Mouse (Mus musculus) hindbrain, embryonic 14.5 days (tissue): ENCODE measurements at regions not wholly inside any gene's neighbourhood (a gene's known extent, or its start where the extent isn't known, plus 50 kb on each side); places are given as distances from the start of the nearest gene placed in this dataset.

Source experiments
- ATAC-seq: fragments of 200-750 bp; cut with Nextera tagmentation; 2 replicates; pipeline ENCODE4 v1.8.0; 2017; ENCODE audit warnings: moderate number of reproducible peaks, mild to moderate bottlenecking, moderate TSS enrichment, moderate library complexity; ENCODE audit not compliant: low FRiP score
- DNase-seq: peaks from one replicate; pipeline ENCODE4 v3.0.0-alpha.2; 2015; ENCODE audit warnings: low spot score
- H3K27ac ChIP-seq: fragments of 300-500 bp; sonication (generic); 2 replicates; pipeline ENCODE4 v1.5.1; 2014; ENCODE audit warnings: mild to moderate bottlenecking, moderate library complexity
- H3K27me3 ChIP-seq: fragments of 300-500 bp; sonication (generic); 2 replicates; pipeline ENCODE4 v1.6.1; 2014; ENCODE audit warnings: mild to moderate bottlenecking, low read length, mixed read lengths; ENCODE audit not compliant: control insufficient read depth, insufficient read depth
- H3K36me3 ChIP-seq: fragments of 300-500 bp; sonication (generic); replicated peaks from 2 replicates; pipeline ENCODE4 v1.6.1; 2014; ENCODE audit not compliant: control insufficient read depth, insufficient read depth
- H3K4me1 ChIP-seq: fragments of 300-500 bp; sonication (generic); replicated peaks from 2 replicates; pipeline ENCODE4 v1.6.1; 2014; ENCODE audit warnings: antibody characterized with exemption, low read length, mixed read lengths; ENCODE audit not compliant: control insufficient read depth, insufficient read depth
- H3K4me2 ChIP-seq: fragments of 300-500 bp; sonication (generic); replicated peaks from 2 replicates; pipeline ENCODE4 v1.6.1; 2014; ENCODE audit warnings: mild to moderate bottlenecking, moderate library complexity
- H3K4me3 ChIP-seq: fragments of 300-500 bp; sonication (generic); replicated peaks from 2 replicates; pipeline ENCODE4 v1.5.1; 2014; ENCODE audit warnings: mild to moderate bottlenecking, low read length
- H3K9ac ChIP-seq: fragments of 300-500 bp; sonication (generic); 2 replicates; pipeline ENCODE4 v1.6.1; 2014
- H3K9me3 ChIP-seq: fragments of 300-500 bp; sonication (generic); 2 replicates; pipeline ENCODE4 v1.6.1; 2016; ENCODE audit warnings: low read length; ENCODE audit not compliant: control insufficient read depth
- WGBS: fragments of 180-500 bp; shearing (Covaris S2); extraction: QIAGEN DNeasy Blood & Tissue Kit; methylation state at CpG from one replicate; pipeline ENCODE4 v1.1.7; 2014; 5-methylcytosine and 5-hydroxymethylcytosine counted together

DNA sequence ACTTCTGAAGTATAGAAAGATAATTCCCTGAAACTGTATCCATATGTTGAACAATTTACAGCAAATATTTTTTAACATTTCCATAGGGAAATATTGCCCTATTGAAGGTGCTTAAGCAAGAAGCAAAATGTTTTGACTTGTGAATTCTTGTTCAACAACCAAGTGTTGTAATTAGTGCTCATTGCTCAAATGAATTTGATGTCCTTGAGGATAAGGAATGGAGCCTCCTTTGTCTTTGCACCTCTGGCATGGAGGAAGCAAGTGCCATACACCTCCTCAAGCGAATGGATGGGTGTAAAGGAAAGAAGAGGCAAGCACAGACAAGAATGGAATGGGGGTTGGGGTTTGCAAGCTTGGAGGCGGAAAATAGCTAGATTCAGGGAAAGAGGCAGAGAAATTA lies 59.2 kb upstream of the Agbl1 start:
- no peaks in the 10 kb centered on the region for H3K36me3 ChIP-seq
- no peak overlapping the region for H3K9ac ChIP-seq
- H3K4me1 ChIP-seq, result no peaks in the 10 kb centered on the region
- no peak overlapping the region for H3K4me2 ChIP-seq
- H3K4me3 ChIP-seq, result no peak overlapping the region
- DNase-seq (no peak), ATAC-seq (no peak)
- H3K27ac ChIP-seq, result no peak overlapping the region
- no peaks in the 10 kb centered on the region for H3K9me3 ChIP-seq
- H3K27me3 ChIP-seq, result no peaks in the 10 kb centered on the region
- 89% methylated on average over 2 of the region's 2 CpGs for WGBS

GRCm38 (mm10) chr7:76176235-76176634 lies 53.5 kb upstream of the Agbl1 start:
- no peaks in the 10 kb centered on the region for H3K36me3 ChIP-seq
- no peaks in the 10 kb centered on the region for H3K9me3 ChIP-seq
- DNase-seq (no peak), ATAC-seq (no peak)
- H3K9ac ChIP-seq, result no peak overlapping the region
- H3K4me2 ChIP-seq, result no peak overlapping the region
- no peaks in the 10 kb centered on the region for H3K4me1 ChIP-seq
- H3K27me3 ChIP-seq, result no peaks in the 10 kb centered on the region
- H3K4me3 ChIP-seq, result no peak overlapping the region
- H3K27ac ChIP-seq, result no peak overlapping the region
- WGBS, result 84% methylated on average over 5 of the region's 5 CpGs

- DNase-seq (no peak), ATAC-seq (no peak)
- Histone ChIP-seq H3K4me1 (no peaks in the 10 kb centered on the region), H3K27me3 (no peaks in the 10 kb centered on the region), H3K4me2 (no peak overlapping the region), H3K27ac (no peak overlapping the region), H3K4me3 (no peak overlapping the region), H3K9me3 (no peaks in the 10 kb centered on the region), H3K36me3 (no peaks in the 10 kb centered on the region), H3K9ac (no peak overlapping the region)
- WGBS, result 58% methylated on average over 2 of the region's 2 CpGs
Measured at GRCm38 (mm10) chr7:76177420-76177819, 52.3 kb upstream of the Agbl1 start.
